Mouse (Mus musculus): Measurements from ENCODE around the gene Nrf1.

DNA sequence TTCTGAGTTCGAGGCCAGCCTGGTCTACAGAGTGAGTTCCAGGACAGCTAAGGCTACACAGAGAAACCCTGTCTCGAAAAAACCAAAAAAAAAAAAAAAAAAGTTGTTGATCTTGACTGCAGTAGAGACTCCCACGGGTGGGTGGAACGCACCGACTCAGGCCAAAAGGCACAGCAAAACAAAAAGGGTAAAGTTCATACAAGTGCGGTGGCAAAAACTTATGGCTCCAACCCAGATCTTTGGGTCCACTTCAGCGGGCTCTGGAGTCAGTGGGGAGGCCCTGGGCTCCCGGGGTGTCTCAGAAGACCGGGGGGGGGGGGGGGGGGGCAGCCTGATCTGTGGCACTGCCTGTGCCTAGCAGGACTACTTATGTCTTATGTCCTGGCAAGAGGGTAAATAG lies 79.0 kb downstream of the Nrf1 start:
- TF ChIP-seq POLR2A (IDR thresholded peaks at IDR 0.05; ENCODE audit: control insufficient read depth, low read depth, low read length): no peak
- no peak for TF ChIP-seq CTCF (IDR thresholded peaks at IDR 0.05; ENCODE audit: control insufficient read depth, insufficient read depth, insufficient replicate concordance, low read depth, low read length)

Measured in testis, adult 2 months (tissue).